Mouse (Mus musculus) embryonic facial prominence, embryonic 12.5 days (tissue): ENCODE data around the gene Fkbp2. TPM values are rescaled to one million over a fixed set of nuclear protein-coding genes. Genes with fewer than 3 reads are reported as not detected.
A peak's percentile ranks its signal among the peaks of the same experiment; 100 is the strongest.
"Not testable (repeated sequence)": the region's sequence is repeated elsewhere in the genome, so short reads cannot be mapped to it uniquely, and the experiment has no call there.

Experiments used
- ATAC-seq: fragments of 200-750 bp; cut with Nextera tagmentation; 2 replicates; pipeline ENCODE4 v1.8.0; 2017; ENCODE audit not compliant: insufficient number of reproducible peaks, insufficient read depth, low FRiP score, low TSS enrichment
- H3K27ac ChIP-seq: fragments of 300-500 bp; sonication (generic); 2 replicates; pipeline ENCODE4 v1.5.1; 2016; ENCODE audit warnings: mild to moderate bottlenecking
- H3K27me3 ChIP-seq: fragments of 300-500 bp; sonication (generic); 2 replicates; pipeline ENCODE4 v1.6.1; 2016; ENCODE audit warnings: mild to moderate bottlenecking, moderate library complexity
- H3K36me3 ChIP-seq: fragments of 300-500 bp; sonication (generic); 2 replicates; pipeline ENCODE4 v1.6.1; 2016; ENCODE audit warnings: mild to moderate bottlenecking
- H3K4me1 ChIP-seq: fragments of 300-500 bp; sonication (generic); 2 replicates; pipeline ENCODE4 v1.6.1; 2016
- H3K4me2 ChIP-seq: fragments of 300-500 bp; sonication (generic); replicated peaks from 2 replicates; pipeline ENCODE4 v1.6.1; 2016; ENCODE audit warnings: mild to moderate bottlenecking, moderate library complexity
- H3K4me3 ChIP-seq: fragments of 300-500 bp; sonication (generic); 2 replicates; pipeline ENCODE4 v1.5.1; 2016; ENCODE audit warnings: mild to moderate bottlenecking
- H3K9ac ChIP-seq: fragments of 300-500 bp; sonication (generic); 2 replicates; pipeline ENCODE4 v1.6.1; 2016; ENCODE audit warnings: mild to moderate bottlenecking, moderate library complexity
- H3K9me3 ChIP-seq: fragments of 300-500 bp; sonication (generic); 2 replicates; pipeline ENCODE4 v1.6.1; 2016; ENCODE audit warnings: mild to moderate bottlenecking, moderate library complexity
- WGBS: fragments of 180-500 bp; shearing (Covaris S2); methylation state at CpG from one replicate; pipeline ENCODE4 v1.1.7; 2016; 5-methylcytosine and 5-hydroxymethylcytosine counted together
- polyA plus RNA-seq: library from polyadenylated mRNA; unstranded; fragments of >200 nt; fragmentation: Nextera tagmentation; extraction: Ambion mirVana; gene quantifications from 2 replicates; pipeline ENCODE4 v1.2.1, GENCODE M21; 2016

Gene Fkbp2
- polyA plus RNA-seq, 1 experiment from 2014 or later = 76.2 TPM

GRCm38 (mm10) chr19:6999360-7000063 is 19.2 kb upstream of the Fkbp2 start:
- 93% methylated on average over 19 of the region's 19 CpGs for WGBS
- Histone ChIP-seq H3K4me1 (peaks cover 22% of the 10 kb centered on the region), H3K9me3 (no peaks in the 10 kb centered on the region), H3K27me3 (no peaks in the 10 kb centered on the region), H3K4me2 (no peak overlapping the region), H3K27ac (no peak overlapping the region), H3K9ac (no peak overlapping the region), H3K36me3 (peaks cover 20% of the 10 kb centered on the region), H3K4me3 (no peak overlapping the region)
- no peak for ATAC-seq

GRCm38 (mm10) chr19:6997721-6998290 is 17.5 kb upstream of the Fkbp2 start:
- H3K9me3 ChIP-seq = no peaks in the 10 kb centered on the region
- no peak overlapping the region for H3K27ac ChIP-seq
- 83% methylated on average over 9 of the region's 9 CpGs for WGBS
- H3K4me3 ChIP-seq = no peak overlapping the region
- H3K4me2 ChIP-seq = no peak overlapping the region
- H3K36me3 ChIP-seq = peaks cover 20% of the 10 kb centered on the region
- H3K4me1 ChIP-seq = peaks cover 30% of the 10 kb centered on the region
- ATAC-seq = no peak
- no peak overlapping the region for H3K9ac ChIP-seq
- H3K27me3 ChIP-seq = no peaks in the 10 kb centered on the region

DNA sequence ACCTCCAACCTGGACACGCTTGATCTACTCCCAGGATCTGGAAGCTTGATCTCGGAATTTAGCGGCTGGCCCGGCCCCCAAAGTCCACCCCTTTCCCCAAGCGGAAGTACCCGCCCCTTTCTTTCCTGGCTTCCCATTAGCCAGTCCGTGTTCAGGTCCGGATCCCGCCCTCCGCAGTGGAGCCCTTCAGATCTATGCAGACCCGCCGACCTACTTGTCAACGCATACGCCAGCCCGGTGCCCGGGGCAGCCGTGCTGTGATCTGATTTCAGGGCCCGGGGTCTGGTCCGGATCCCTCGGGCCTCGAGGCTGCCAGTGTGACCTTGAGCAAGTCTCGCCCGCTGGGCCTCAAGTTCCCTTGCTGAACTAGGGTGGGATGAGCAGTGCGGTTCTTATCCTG is 15.7 kb upstream of the Fkbp2 start, which contains the start of the genes Nudt22 and Trpt1:
TSS of gene Nudt22 (minus strand) at position 112 of the 400 bp plus-strand sequence.
TSS of gene Trpt1 (plus strand) at position 126 of the 400 bp plus-strand sequence.
- Histone ChIP-seq H3K4me1 (peaks cover 35% of the 10 kb centered on the region), H3K27ac (peak within 1 kb of the TSS; percentile 59), H3K4me3 (peak within 1 kb of the TSS; percentile 54), H3K9me3 (no peaks in the 10 kb centered on the region), H3K36me3 (peaks cover 20% of the 10 kb centered on the region), H3K4me2 (peak within 1 kb of the TSS; percentile 73), H3K9ac (peak within 1 kb of the TSS; percentile 69), H3K27me3 (no peaks in the 10 kb centered on the region)
- WGBS = under 1% methylated on average over 24 of the region's 24 CpGs
- peak; percentile 58 for ATAC-seq

- H3K9me3 ChIP-seq = no peaks in the 10 kb centered on the region
- no peak overlapping the region for H3K27ac ChIP-seq
- peaks cover 20% of the 10 kb centered on the region for H3K36me3 ChIP-seq
- 47% methylated on average over 20 of the region's 21 CpGs for WGBS
- H3K4me2 ChIP-seq = peak overlapping the region; percentile 73
- H3K4me1 ChIP-seq = peaks cover 35% of the 10 kb centered on the region
- no peaks in the 10 kb centered on the region for H3K27me3 ChIP-seq
- H3K4me3 ChIP-seq = peak overlapping the region; percentile 54
- H3K9ac ChIP-seq = peak overlapping the region; percentile 69
- ATAC-seq = no peak
Observed at GRCm38 (mm10) chr19:6995255-6995991, 15.1 kb upstream of the Fkbp2 start.

GRCm38 (mm10) chr19:6994489-6994888 is 14.2 kb upstream of the Fkbp2 start:
- H3K4me2 ChIP-seq = peak overlapping the region; percentile 73; the same call in 1 of the 2 replicates
- H3K4me1 ChIP-seq = peaks cover 35% of the 10 kb centered on the region
- 86% methylated on average over 8 of the region's 8 CpGs for WGBS

DNA sequence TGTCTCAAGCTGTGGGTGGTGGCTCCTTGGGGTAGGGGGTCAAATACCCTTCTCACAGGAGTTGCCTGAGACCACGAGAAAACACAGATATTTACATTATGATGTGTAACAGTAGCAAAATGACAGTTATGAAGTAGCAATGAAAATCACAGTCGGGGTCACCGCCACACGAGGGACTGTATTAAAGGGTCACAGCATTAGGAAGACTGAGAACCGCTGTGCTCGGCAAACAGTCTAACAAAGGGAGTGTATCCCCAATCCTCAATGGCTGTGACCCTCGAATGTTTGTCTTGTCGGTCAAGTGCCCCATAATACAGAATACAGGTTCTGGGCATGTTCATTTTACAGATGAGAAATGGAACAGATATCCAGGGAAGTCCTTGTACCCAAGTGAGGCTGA is 13.7 kb upstream of the Fkbp2 start:
- 0 out of 2 replicates have a peak overlapping the region, but pooled peaks have one; percentile 56 for H3K4me3 ChIP-seq
- WGBS = 83% methylated on average over 8 of the region's 8 CpGs
- no peak overlapping the region for H3K27ac ChIP-seq

More at GRCm38 (mm10) chr19:6994489-6994888, 14.2 kb upstream of the Fkbp2 start:
- peak overlapping the region; percentile 54; the same call in 1 of the 2 replicates for H3K4me3 ChIP-seq
- ATAC-seq = no peak
- peak overlapping the region; percentile 69; the same call in 1 of the 2 replicates for H3K9ac ChIP-seq
- no peaks in the 10 kb centered on the region for H3K27me3 ChIP-seq
- no peak overlapping the region for H3K27ac ChIP-seq
- H3K9me3 ChIP-seq = no peaks in the 10 kb centered on the region
- peaks cover 11% of the 10 kb centered on the region for H3K36me3 ChIP-seq

DNA sequence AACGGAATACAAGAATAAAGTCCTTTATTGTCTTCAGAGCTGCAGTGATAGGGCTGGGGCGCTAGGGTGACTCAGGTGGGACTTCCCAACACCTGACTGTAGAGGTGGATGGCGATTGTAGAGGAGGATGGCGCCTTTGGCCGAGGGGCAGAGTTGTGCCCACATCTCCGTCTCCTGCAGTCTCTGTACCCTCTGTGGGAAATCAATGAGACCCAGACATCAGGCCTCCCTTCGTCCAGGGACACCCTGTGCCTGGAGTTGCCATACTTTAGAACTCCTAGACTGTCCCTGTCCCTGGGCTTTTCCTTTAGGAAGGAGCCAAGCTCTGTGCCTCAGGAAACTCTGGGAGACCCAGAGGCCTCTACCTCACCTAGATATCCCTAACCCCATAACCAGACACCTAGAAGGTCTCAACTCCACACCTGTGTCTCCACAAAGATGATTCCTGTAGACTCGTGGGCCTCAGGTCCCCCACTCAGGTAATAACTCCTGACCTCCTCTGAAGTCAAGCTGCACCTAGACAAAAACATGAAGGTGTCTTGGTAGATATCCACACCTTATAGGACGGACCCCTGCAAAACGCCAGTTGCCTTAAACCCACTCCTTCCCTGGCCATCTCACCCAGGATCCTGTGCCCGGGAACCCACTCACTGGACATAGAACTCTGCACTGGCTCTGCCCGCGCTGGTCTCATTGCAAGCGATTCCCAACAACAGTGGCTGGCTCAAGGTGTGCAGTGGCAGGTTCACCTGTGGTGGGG is 12.9 kb upstream of the Fkbp2 start:
- no peak for ATAC-seq
- peak overlapping the region; percentile 93 for H3K4me2 ChIP-seq
- no peaks in the 10 kb centered on the region for H3K36me3 ChIP-seq
- no peaks in the 10 kb centered on the region for H3K9me3 ChIP-seq
- H3K4me1 ChIP-seq = peaks cover 36% of the 10 kb centered on the region
- WGBS = 59% methylated on average over 14 of the region's 14 CpGs
- H3K27ac ChIP-seq = peak overlapping the region; percentile 60; the same call in 1 of the 2 replicates
- peak overlapping the region; percentile 57 for H3K9ac ChIP-seq
- peak overlapping the region; percentile 56 for H3K4me3 ChIP-seq
- H3K27me3 ChIP-seq = no peaks in the 10 kb centered on the region

More for the DNA sequence above, 13.7 kb upstream of the Fkbp2 start:
- no peaks in the 10 kb centered on the region for H3K27me3 ChIP-seq
- ATAC-seq = no peak
- no peak overlapping the region for H3K4me2 ChIP-seq
- peaks cover 35% of the 10 kb centered on the region for H3K4me1 ChIP-seq
- H3K9me3 ChIP-seq = no peaks in the 10 kb centered on the region
- peaks cover 6% of the 10 kb centered on the region for H3K36me3 ChIP-seq
- no peak overlapping the region for H3K9ac ChIP-seq

- ATAC-seq = peak; percentile 85
- no peaks in the 10 kb centered on the region for H3K36me3 ChIP-seq
- H3K4me3 ChIP-seq = peak within 1 kb of the TSS; percentile 56
- H3K27me3 ChIP-seq = no peaks in the 10 kb centered on the region
- H3K9ac ChIP-seq = peak within 1 kb of the TSS; percentile 57
- 2% methylated on average over 37 of the region's 37 CpGs for WGBS
- peak within 1 kb of the TSS; percentile 60 for H3K27ac ChIP-seq
- peak within 1 kb of the TSS; percentile 93 for H3K4me2 ChIP-seq
- H3K4me1 ChIP-seq = peaks cover 40% of the 10 kb centered on the region
- H3K9me3 ChIP-seq = no peaks in the 10 kb centered on the region
Observed at GRCm38 (mm10) chr19:6992011-6992858, 11.9 kb upstream of the Fkbp2 start, which contains the start of gene Dnajc4. Dnajc4 (minus strand) TSS chr19:6992572.

GRCm38 (mm10) chr19:6991166-6991565 is 10.9 kb upstream of the Fkbp2 start:
- not testable (repeated sequence) for H3K4me3 ChIP-seq, H3K27me3 ChIP-seq, H3K36me3 ChIP-seq, ATAC-seq, H3K27ac ChIP-seq, H3K4me2 ChIP-seq, H3K9ac ChIP-seq, H3K9me3 ChIP-seq
- peaks cover 36% of the 10 kb centered on the region for H3K4me1 ChIP-seq
- WGBS = 91% methylated on average over 6 of the region's 6 CpGs

- H3K4me3 ChIP-seq = no peak overlapping the region
- no peaks in the 10 kb centered on the region for H3K27me3 ChIP-seq
- 92% methylated on average over 6 of the region's 6 CpGs for WGBS
Observed at GRCm38 (mm10) chr19:6990712-6991111, 10.4 kb upstream of the Fkbp2 start.

More at GRCm38 (mm10) chr19:6990712-6991111, 10.4 kb upstream of the Fkbp2 start:
- Histone ChIP-seq H3K4me1 (peaks cover 40% of the 10 kb centered on the region), H3K4me2 (no peak overlapping the region), H3K27ac (no peak overlapping the region), H3K9ac (no peak overlapping the region), H3K9me3 (no peaks in the 10 kb centered on the region), H3K36me3 (no peaks in the 10 kb centered on the region)
- no peak for ATAC-seq
